Mouse (Mus musculus) forebrain, embryonic 11.5 days (tissue): ENCODE results near the gene Olfml2b. TPM values are rescaled to one million over a fixed set of nuclear protein-coding genes. Genes with fewer than 3 reads are reported as not detected.

Source experiments
- ATAC-seq: fragments of 200-750 bp; cut with Nextera tagmentation; replicated peaks from 2 replicates; pipeline ENCODE4 v1.8.0; 2017; ENCODE audit warnings: moderate TSS enrichment; ENCODE audit not compliant: low FRiP score
- DNase-seq: peaks from one replicate; pipeline ENCODE4 v3.0.0-alpha.2; 2017; ENCODE audit warnings: low spot score
- H3K27ac ChIP-seq: fragments of 300-500 bp; sonication (generic); 2 replicates; pipeline ENCODE4 v1.5.1; 2014; ENCODE audit warnings: low read depth, low read length
- H3K27me3 ChIP-seq: fragments of 300-500 bp; sonication (generic); 2 replicates; pipeline ENCODE4 v1.6.1; 2014; ENCODE audit warnings: mild to moderate bottlenecking, low read length, mixed read lengths; ENCODE audit not compliant: control insufficient read depth, insufficient read depth
- H3K36me3 ChIP-seq: fragments of 300-500 bp; sonication (generic); 2 replicates; pipeline ENCODE4 v1.6.1; 2014; ENCODE audit warnings: mild to moderate bottlenecking, low read length, moderate library complexity, mixed read lengths; ENCODE audit not compliant: control insufficient read depth, insufficient read depth
- H3K4me1 ChIP-seq: fragments of 300-500 bp; sonication (generic); replicated peaks from 2 replicates; pipeline ENCODE4 v1.6.1; 2014; ENCODE audit warnings: low read length, mixed read lengths; ENCODE audit not compliant: control insufficient read depth, insufficient read depth
- H3K4me2 ChIP-seq: fragments of 300-500 bp; sonication (generic); 2 replicates; pipeline ENCODE4 v1.6.1; 2014; ENCODE audit warnings: low read depth, mild to moderate bottlenecking, low read length, moderate library complexity, mixed read lengths; ENCODE audit not compliant: severe bottlenecking
- H3K4me3 ChIP-seq: fragments of 300-500 bp; sonication (generic); 2 replicates; pipeline ENCODE4 v1.5.1; 2014; ENCODE audit warnings: low read depth, low read length
- H3K9ac ChIP-seq: fragments of 300-500 bp; sonication (generic); 2 replicates; pipeline ENCODE4 v1.6.1; 2014; ENCODE audit warnings: low read length
- H3K9me3 ChIP-seq: fragments of 300-500 bp; sonication (generic); 2 replicates; pipeline ENCODE4 v1.6.1; 2016; ENCODE audit warnings: low read length, mixed read lengths; ENCODE audit not compliant: control insufficient read depth
- WGBS: fragments of 180-500 bp; shearing (Covaris S2); extraction: QIAGEN DNeasy Blood & Tissue Kit; methylation state at CpG from one replicate; pipeline ENCODE4 v1.1.7; 2014; 5-methylcytosine and 5-hydroxymethylcytosine counted together
- polyA plus RNA-seq: library from polyadenylated mRNA; unstranded; fragments of >200 nt; fragmentation: Nextera tagmentation; extraction: Ambion mirVana; gene quantifications from 2 replicates; pipeline ENCODE4 v1.2.1, GENCODE M21; 2014

Olfml2b gene
- polyA plus RNA-seq, 1 experiment from 2014 or later, result 4.4 TPM

DNA sequence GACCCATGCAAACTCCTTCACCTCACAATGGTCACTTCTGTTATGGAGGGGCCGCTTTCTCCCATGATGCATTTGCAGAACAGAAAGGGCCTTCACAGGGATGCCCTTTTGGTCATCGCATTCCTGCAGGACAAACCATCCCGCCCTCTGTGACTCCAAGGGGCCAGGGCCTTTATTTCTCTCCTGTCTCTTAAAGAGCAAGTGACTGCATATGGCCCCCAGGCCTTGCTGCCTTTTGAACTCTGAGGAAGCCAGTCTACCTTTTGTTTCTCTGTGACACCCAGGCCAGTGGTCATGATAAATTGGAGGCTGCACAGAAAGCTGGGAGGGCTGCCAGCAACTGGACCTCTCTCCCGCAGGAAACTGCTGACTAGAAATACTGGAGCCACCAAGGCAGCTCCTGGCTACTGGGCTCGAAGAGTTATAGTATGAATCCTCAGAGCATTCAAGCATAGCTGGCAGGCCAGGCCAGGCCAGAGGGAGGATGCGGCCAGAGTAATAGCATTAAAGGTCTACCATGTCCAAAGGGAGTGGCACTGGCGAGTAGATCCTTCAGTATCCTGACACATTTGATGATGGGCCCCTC is 53.5 kb downstream of the Olfml2b start:
- WGBS, result 90% methylated on average over 7 of the region's 7 CpGs

DNA sequence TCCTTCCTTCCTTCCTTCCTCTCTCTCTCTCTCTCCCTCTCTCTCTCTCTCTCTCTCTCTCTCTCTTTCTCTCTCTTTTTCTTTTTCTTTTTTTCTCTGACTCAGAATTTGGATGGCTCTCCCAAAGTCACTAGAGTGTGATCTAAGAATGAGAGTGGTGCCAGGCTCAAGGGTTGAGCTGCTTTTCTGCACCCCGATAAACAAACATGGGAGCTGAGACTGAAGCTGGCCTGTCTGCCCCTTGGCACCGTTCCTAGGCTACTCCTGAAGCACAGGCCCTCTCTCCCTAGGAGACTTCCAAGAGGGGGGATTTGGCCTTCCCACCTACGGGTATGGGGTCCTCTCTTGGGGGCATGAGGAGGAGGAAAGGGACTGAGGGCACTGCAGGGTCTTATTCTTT is 54.4 kb downstream of the Olfml2b start:
- DNase-seq, result no peak
- ATAC-seq, result no peak
- H3K9ac ChIP-seq, result no peak overlapping the region
- H3K36me3 ChIP-seq, result no peaks in the 10 kb centered on the region
- no peaks in the 10 kb centered on the region for H3K4me1 ChIP-seq
- H3K4me3 ChIP-seq, result no peak overlapping the region
- no peaks in the 10 kb centered on the region for H3K9me3 ChIP-seq
- no peak overlapping the region for H3K4me2 ChIP-seq
- WGBS, result 72% methylated on average over 3 of the region's 3 CpGs
- no peaks in the 10 kb centered on the region for H3K27me3 ChIP-seq
- no peak overlapping the region for H3K27ac ChIP-seq

More for the DNA sequence above, 53.5 kb downstream of the Olfml2b start:
- Histone ChIP-seq H3K27me3 (no peaks in the 10 kb centered on the region), H3K4me1 (no peaks in the 10 kb centered on the region), H3K4me3 (no peak overlapping the region), H3K9me3 (no peaks in the 10 kb centered on the region), H3K27ac (no peak overlapping the region), H3K36me3 (no peaks in the 10 kb centered on the region), H3K9ac (no peak overlapping the region), H3K4me2 (no peak overlapping the region)
- ATAC-seq (no peak), DNase-seq (no peak)

DNA sequence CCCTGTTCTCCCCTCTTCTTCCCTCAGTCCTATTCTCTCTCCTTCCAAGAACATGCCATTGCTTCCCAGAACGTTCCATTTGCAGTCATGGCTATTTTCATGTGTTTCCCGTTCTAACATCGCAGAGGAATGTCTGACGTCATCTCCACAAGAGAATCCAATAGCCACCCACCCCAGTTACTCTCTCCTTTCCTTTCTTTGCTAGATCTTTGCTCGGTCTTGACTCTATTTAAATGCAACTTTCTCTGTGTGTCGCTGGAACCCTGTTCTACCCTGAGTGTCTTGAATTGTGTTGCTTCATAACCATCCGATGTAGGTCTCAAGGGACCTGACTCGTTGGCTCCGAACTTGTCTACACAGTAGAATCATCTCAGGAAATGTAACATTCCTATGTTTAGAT is 55.2 kb downstream of the Olfml2b start:
- DNase-seq (no peak), ATAC-seq (no peak)
- Histone ChIP-seq H3K9ac (no peak overlapping the region), H3K4me3 (no peak overlapping the region), H3K27me3 (no peaks in the 10 kb centered on the region), H3K27ac (no peak overlapping the region), H3K4me1 (no peaks in the 10 kb centered on the region), H3K4me2 (no peak overlapping the region), H3K36me3 (no peaks in the 10 kb centered on the region), H3K9me3 (no peaks in the 10 kb centered on the region)
- 85% methylated on average over 9 of the region's 9 CpGs for WGBS

DNA sequence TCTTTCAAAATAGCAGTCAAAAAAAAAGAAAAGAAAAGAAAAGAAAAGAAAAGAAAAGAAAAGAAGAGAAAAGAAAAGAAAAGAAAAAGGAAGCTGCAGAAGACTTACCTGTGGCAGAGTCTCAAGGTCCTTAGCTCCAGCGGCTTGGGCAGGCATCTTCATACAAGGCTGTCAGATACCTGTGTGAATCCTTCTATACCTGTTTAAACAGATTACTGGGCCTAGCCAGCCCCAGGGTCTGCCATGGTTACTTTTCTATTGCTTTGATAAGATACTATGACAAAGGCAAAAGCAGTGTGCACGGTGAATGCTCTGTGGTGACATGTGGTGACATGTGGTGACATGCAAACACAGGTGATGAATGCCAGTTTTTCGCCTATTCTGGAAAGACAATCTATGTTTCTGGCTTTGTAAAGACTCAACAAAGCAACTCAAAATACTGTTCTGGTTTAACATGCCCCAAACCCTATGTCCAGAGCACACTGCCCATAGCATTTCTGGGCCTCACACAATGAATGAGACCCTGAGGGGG is 56.2 kb downstream of the Olfml2b start:
- H3K4me3 ChIP-seq, result no peak overlapping the region
- no peak for DNase-seq
- no peak overlapping the region for H3K27ac ChIP-seq
- 79% methylated on average over 3 of the region's 3 CpGs for WGBS
- H3K27me3 ChIP-seq, result no peaks in the 10 kb centered on the region
- no peaks in the 10 kb centered on the region for H3K36me3 ChIP-seq
- ATAC-seq, result no peak
- no peaks in the 10 kb centered on the region for H3K9me3 ChIP-seq
- H3K9ac ChIP-seq, result no peak overlapping the region
- no peak overlapping the region for H3K4me2 ChIP-seq
- H3K4me1 ChIP-seq, result no peaks in the 10 kb centered on the region

DNA sequence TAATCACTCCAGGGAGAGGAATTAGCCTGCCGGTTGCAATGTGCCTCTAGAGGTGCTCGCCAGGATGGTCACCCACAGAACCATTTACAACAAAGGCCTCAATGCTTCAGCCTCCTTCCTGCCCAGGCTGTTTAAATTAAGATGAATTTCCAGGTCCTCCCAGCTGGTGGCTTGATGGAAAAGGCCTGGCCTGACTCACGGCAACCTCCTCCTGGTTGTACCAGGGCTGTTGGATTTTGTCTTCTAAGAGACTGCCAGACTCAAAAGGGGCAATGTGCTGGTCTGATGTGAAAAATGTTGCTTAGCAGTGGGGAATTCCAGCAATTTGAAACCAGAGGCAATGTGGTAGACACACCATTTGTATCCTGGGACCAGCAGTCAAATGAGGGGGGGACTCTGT is 56.8 kb downstream of the Olfml2b start:
- Histone ChIP-seq H3K27me3 (no peaks in the 10 kb centered on the region), H3K4me3 (no peak overlapping the region), H3K36me3 (no peaks in the 10 kb centered on the region), H3K9me3 (no peaks in the 10 kb centered on the region), H3K4me2 (no peak overlapping the region), H3K27ac (no peak overlapping the region), H3K4me1 (no peaks in the 10 kb centered on the region), H3K9ac (no peak overlapping the region)
- 64% methylated on average over 3 of the region's 3 CpGs for WGBS
- DNase-seq (no peak), ATAC-seq (no peak)

DNA sequence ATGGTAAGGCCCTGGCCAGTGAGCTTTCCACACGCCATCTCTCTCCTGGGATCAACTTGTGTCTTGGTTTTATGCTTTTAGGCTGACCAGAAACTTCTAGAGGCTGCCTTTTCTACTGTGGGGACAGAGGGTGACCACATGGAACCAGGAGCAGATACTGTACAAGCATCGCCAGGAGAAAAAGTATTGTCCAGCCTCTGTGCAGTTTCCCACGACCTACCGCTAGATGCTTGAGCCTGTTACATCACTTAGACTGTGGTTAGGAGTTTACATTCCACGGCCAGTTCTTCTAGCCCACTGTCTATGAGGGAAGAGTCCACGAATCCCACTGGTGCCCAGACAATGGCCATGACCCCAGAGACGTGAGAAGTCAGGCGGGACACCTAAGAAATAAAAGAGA is 57.2 kb downstream of the Olfml2b start:
- H3K9ac ChIP-seq, result no peak overlapping the region
- H3K27ac ChIP-seq, result no peak overlapping the region
- no peak overlapping the region for H3K4me2 ChIP-seq
- H3K4me1 ChIP-seq, result no peaks in the 10 kb centered on the region
- no peak for DNase-seq
- H3K36me3 ChIP-seq, result no peaks in the 10 kb centered on the region
- H3K9me3 ChIP-seq, result no peaks in the 10 kb centered on the region
- no peaks in the 10 kb centered on the region for H3K27me3 ChIP-seq
- 86% methylated on average over 8 of the region's 8 CpGs for WGBS
- no peak overlapping the region for H3K4me3 ChIP-seq
- ATAC-seq, result no peak

DNA sequence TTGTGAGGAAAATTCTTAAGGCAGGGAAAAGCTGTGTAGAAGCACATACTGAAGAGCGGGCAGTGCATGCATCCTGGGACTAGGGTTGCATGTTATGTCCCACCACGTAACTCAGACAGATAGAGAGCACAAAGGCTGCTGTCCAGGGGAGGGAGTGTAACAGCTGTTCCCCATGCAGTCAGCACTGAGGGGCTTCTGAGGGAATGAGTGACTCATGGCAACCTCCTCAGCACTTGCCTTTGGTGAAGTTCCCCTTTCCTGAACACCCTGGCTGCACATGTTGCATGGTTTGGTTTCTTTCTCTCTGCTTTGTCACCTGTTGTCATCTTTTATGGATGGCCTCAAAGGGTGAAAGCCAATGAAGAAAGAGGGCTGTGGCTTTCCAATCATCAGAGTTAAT is 57.9 kb downstream of the Olfml2b start:
- Histone ChIP-seq H3K27ac (no peak overlapping the region), H3K4me2 (no peak overlapping the region), H3K4me3 (no peak overlapping the region), H3K9ac (no peak overlapping the region), H3K36me3 (no peaks in the 10 kb centered on the region), H3K4me1 (no peaks in the 10 kb centered on the region), H3K9me3 (no peaks in the 10 kb centered on the region), H3K27me3 (no peaks in the 10 kb centered on the region)
- no peak for DNase-seq
- 84% methylated on average over 2 of the region's 2 CpGs for WGBS
- no peak for ATAC-seq

DNA sequence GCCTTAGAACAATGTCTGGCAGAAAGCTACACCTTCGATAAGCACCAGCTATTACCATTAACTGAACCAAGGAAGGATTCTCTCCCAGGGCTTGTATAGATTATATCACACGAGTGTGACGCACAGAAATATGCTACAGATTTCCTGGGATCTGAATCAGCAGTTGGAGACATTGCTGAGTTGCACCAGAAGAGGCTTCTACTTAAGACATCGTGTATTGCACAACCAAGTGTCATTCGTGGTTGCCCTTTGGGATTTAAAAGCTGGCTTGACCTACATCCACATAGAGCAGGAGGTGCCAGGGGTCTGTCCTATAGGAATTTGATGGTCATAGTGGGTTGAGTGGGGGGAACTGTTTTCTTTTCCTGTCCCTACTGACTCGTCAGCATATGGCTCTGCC is 58.6 kb downstream of the Olfml2b start:
- H3K9ac ChIP-seq, result no peak overlapping the region
- no peak for DNase-seq
- WGBS, result 89% methylated on average over 6 of the region's 6 CpGs
- no peaks in the 10 kb centered on the region for H3K27me3 ChIP-seq
- no peaks in the 10 kb centered on the region for H3K4me1 ChIP-seq
- no peaks in the 10 kb centered on the region for H3K36me3 ChIP-seq
- no peak overlapping the region for H3K4me3 ChIP-seq
- H3K27ac ChIP-seq, result no peak overlapping the region
- H3K4me2 ChIP-seq, result no peak overlapping the region
- no peaks in the 10 kb centered on the region for H3K9me3 ChIP-seq
- ATAC-seq, result no peak

DNA sequence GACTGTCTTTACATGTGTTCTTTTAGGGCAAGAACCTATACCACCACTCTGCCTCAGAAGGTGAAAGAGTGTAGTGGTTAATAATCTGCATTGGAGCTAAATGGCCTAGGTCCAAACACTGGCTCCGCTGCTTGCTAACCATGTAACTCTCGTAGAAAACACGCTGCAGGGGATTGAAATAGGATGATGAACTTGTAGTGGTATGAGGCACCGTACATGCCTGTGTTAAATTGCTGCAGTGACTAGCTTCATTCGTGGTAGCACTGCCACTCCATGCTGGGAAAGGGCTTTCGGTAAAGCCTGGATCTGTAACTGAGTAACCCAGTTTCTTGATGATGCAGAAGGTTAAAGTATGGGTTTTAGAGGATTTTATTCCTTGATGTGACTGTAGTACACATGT is 59.8 kb downstream of the Olfml2b start:
- H3K9ac ChIP-seq, result no peak overlapping the region
- H3K4me1 ChIP-seq, result no peaks in the 10 kb centered on the region
- H3K4me2 ChIP-seq, result no peak overlapping the region
- ATAC-seq (no peak), DNase-seq (no peak)
- H3K36me3 ChIP-seq, result no peaks in the 10 kb centered on the region
- no peaks in the 10 kb centered on the region for H3K27me3 ChIP-seq
- 93% methylated on average over 6 of the region's 6 CpGs for WGBS
- no peak overlapping the region for H3K27ac ChIP-seq
- H3K9me3 ChIP-seq, result no peaks in the 10 kb centered on the region
- no peak overlapping the region for H3K4me3 ChIP-seq
